Mouse (Mus musculus) left cerebral cortex, postnatal 10 days (tissue): Measurements from ENCODE around the gene Aff1. TPM values are rescaled to one million over a fixed set of nuclear protein-coding genes. Genes with fewer than 3 reads are reported as not detected.

Experiments used
- DNase-seq, 2 experiments: peaks; one replicate each; pipeline ENCODE4 v3.0.0; 2021 to 2022; ENCODE audit warnings: low spot score in 2 of 2, mixed read lengths in 1 of 2; ENCODE audit errors: extremely low spot score in 1 of 2
- intact Hi-C: fragments of 180-260 bp; cut with DNase I; formaldehyde crosslinking; loops from one replicate; pipeline ENCODE4 v1.15.1; 2025
- total RNA-seq, 2 experiments: library from RNA; stranded (reverse); gene quantifications; 2 replicates each; pipeline ENCODE4 v1.2.3; 2021

Aff1 gene
- total RNA-seq, 2 experiments from 2014 or later, result 5.2 to 8.9 TPM

DNA sequence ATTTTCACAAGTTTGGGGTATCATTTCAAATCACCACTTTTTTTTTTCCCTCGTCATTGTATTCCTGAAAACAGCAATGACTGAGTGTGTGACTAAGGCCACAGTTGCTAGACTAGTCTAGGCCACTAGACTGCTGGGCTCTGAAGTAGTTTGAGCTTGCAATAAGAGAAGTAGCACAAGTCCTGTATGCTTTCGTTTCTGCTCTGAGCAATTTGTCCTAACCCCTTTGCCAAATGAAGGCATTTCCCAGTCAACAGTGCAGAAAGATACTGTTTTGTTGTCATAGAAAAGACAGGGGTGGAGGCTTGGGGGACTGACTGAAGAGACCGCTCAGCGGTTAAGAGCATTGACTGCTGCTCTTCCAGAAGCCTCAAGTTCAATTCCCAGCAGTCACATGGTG is 29.3 kb downstream of the Aff1 start:
- intact Hi-C loops, result no loop called here

GRCm38 (mm10) chr5:103722721-103723120 is 30.5 kb downstream of the Aff1 start:
- DNase-seq, result no peak
- intact Hi-C loops, result no loop called here

More for the DNA sequence above, 29.3 kb downstream of the Aff1 start:
- DNase-seq, result no peak

- DNase-seq, result no peak
- intact Hi-C loops, result no loop called here
These were observed 32.2 kb downstream of the Aff1 start for GRCm38 (mm10) chr5:103724384-103724783.

GRCm38 (mm10) chr5:103724823-103725222 is 32.6 kb downstream of the Aff1 start:
- no peak for DNase-seq
- intact Hi-C loops, result no loop called here

- intact Hi-C loops, result no loop called here
These were observed 33.3 kb downstream of the Aff1 start for GRCm38 (mm10) chr5:103725268-103726149.

DNA sequence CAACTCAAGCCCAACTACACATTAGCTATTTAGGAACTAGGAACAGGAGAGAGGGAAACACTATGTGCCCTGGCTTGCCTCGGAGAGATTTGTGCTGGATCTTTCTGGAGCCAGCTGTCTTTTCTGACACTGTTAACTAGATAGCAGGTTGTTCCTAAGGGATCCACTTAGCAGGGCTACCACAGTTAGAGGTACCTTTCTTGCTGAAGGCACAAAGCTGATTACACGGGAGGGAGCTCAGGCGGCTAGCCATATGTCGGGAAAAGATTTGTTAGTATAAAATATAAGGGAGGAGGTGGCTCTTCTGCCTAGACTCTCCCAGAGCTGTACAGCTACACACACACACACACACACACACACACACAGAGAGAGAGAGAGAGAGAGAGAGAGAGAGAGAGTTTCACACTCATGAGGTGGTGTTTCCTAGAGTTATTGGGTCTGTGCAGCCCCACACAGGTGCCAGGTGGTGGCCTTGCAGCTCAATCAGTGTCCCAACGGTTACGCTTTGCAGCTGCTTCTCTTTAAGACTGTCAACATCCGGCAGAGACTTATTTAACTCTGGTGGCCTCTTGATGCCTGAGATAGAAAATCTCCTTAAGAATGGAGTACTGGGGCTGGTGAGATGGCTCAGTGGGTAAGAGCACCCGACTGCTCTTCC is 34.2 kb downstream of the Aff1 start:
- no peak for DNase-seq
- intact Hi-C loops, result no loop called here

More at GRCm38 (mm10) chr5:103725268-103726149, 33.3 kb downstream of the Aff1 start:
- no peak for DNase-seq

DNA sequence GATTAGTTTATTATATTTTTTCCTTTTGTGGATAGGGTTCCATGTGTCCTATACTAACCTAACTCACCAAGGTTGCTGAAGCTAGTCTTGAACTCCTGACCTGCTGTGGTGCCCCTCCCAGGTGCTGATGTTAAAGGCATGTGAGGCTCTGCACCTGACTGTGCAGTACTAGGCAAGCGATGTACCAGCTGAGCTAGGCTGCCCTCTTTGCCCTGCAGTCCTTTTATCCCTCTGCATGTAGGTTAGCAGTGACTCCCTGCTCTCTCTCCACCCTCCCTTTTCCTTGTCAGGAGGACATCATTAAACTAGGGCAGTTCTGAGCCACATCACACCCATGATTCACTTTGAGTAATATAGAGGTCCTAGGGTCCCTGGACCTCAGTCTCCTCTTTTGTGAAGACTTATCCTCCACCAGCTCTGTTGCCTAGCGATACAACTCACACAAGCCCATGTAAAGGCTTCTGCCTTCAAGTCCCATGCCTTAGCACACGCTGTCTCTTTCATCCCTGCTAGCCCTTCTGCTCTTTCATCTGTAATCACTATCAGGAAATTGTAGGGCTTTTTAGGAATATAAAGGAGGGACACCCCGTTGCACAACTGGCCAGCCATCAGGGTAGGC is 35.7 kb downstream of the Aff1 start:
- DNase-seq, result no peak
- intact Hi-C loops, result no loop called here

- intact Hi-C loops, result no loop called here
These were observed 37.1 kb downstream of the Aff1 start for GRCm38 (mm10) chr5:103729225-103729624.

GRCm38 (mm10) chr5:103730142-103730541 is 38.0 kb downstream of the Aff1 start:
- intact Hi-C loops, result no loop called here
- no peak for DNase-seq

More at GRCm38 (mm10) chr5:103729225-103729624, 37.1 kb downstream of the Aff1 start:
- no peak for DNase-seq

DNA sequence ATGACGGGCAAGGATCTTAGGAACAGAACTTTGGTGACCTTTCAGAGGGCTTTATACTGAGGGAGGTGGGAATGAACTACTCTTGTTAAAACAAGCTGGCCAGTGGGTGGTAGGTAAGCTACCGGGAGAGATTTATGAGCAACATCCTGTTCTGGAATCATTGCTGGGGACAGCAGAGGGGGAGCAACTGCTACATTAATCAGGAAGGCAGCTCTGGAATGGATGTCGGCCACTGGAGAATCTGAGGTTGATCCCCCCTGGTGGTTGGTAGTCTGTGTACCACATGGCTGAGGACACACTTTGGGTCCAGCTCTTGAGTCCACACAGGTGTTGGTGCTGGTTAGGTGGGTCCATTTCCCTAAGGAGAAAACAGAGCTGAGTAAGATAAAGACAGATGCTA is 38.6 kb downstream of the Aff1 start:
- DNase-seq, result no peak
- intact Hi-C loops, result no loop called here

DNA sequence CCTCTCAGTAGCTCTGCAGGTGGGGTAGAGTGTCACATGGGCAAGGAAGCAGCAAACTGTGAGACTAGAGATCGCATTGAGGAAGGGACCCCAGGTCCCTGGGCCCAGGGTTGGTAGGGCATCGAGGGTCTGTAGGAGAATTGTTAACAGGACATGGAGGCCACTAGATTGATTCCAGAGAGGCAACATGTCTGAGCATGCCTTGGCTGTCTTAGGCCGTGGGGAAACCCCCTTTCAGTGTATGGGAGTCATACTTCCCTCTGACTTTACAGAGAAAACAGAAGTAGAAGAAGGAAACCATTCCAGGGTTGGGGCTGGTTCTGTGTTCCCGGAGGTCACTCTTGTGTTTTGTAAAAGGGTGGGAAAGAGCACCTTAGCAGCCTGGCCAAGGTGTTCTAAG is 40.4 kb downstream of the Aff1 start:
- intact Hi-C loops, result no loop called here
- DNase-seq, result no peak

DNA sequence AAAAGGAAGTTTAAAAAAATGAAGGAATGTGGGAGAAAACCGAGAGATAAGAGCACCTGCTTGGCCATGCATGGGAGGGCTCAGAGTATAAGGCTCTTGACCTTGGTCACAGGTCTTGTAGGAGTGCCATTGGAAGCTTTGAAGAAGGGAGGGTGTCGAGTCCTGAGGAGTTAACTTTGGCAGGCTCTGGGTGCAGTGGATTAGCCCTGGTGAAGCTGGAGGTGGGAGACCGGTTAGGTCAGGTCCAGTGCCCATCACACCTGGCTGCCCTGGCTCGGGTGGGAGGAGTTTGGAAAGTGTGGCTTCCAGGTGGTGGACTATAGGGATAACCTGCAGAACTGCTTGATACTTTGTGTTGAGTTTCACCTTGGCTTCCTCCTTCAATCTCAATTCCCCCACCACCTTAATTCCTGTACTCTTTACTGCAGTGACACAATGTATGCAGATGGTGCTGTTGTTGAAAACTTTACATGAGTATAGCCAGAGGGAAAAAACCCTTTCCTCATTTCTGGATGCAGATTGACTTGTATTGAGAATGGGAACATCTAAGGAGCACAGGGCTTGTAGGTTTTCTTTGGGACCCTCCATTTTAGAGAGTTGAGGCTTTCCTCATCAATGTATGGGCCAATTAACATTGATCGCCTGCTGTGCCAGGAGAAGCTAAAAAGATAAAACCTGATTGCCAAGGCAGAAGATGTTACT is 43.4 kb downstream of the Aff1 start:
- DNase-seq, result no peak
- intact Hi-C loops, result no loop called here

DNA sequence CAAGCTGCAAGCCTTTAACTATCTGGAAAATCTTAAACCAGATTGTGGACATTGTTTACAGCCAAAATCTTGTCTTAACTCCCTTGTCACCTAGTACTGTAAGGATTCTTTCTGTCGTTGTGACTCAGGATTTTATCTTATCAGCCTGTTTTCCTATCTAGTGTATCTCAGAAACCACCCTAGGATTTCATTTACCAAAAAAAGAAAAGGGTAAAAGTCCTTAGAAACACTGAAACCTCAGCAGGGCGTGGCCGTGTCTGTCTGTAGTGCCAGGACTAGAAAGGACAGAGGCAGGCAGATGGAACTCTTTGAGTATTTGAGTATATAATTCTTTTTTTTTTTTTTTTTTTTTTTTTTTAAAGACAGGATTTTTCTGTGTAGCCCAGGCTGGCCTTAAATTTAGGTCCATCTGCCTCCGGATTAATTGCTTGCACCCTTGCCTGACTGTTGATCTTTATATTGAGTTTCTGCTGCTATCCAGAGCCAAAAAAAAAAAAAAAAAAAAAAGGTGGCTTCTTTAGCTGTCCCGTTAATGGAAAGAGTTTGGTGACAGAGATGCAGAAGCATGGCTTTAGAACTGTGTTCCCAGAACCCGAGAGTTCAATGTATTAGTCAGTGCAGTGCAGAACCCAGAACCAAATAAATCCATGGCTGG is 44.5 kb downstream of the Aff1 start:
- intact Hi-C loops, result no loop called here
- no peak for DNase-seq

- DNase-seq, result no peak
- intact Hi-C loops, result no loop called here
These were observed 45.3 kb downstream of the Aff1 start for GRCm38 (mm10) chr5:103737208-103738066.

- intact Hi-C loops, result no loop called here
- no peak for DNase-seq
These were observed 46.3 kb downstream of the Aff1 start for GRCm38 (mm10) chr5:103738509-103738908.

DNA sequence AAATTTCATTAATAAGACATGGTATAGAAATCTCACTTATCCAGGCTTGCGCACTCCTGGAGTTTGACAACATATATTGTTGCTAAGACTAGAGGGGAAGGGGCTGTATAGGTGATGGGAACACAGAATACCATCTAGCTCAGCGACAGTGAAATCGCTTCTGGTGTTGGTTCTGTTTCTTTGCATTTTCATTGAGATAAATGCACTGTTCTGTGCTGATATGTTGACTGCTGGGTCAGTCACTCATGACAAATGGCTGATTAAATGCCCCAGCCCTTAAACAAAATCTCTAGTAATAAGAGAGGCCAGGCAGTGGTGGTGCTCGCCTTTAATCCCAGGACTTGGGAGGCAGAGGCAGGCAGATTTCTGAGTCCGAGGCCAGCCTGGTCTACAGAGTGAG is 47.0 kb downstream of the Aff1 start:
- intact Hi-C loops, result no loop called here
- no peak for DNase-seq

GRCm38 (mm10) chr5:103740093-103740902 is 48.1 kb downstream of the Aff1 start:
- intact Hi-C loops, result no loop called here
- no peak for DNase-seq
